Mouse (Mus musculus) right cerebral cortex, postnatal 25 days (tissue): ENCODE data around the gene Arhgap22.

ENCODE experiments used
- DNase-seq: peaks from one replicate; pipeline ENCODE4 v3.0.0; 2022

Gene Arhgap22

DNA sequence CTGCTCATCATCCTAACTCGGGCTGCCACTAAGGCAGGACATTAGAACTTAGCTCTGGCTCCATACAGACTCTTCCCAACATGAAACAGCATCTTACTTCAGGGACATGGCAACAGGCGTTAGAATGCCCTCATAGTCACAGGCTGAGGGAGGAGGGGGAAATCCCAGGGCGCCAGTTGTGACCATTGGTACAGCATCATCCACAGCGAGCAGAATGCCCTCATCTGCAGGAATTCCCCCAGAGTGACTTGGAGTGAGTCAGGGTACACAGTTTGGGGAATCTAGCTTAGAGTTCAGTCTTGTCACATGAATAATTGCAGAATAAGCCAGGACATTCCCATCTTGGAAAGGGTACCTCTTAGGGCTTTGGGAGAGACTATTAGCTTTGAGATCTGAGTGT, 74.1 kb downstream of the Arhgap22 start:
- no peak for DNase-seq

DNA sequence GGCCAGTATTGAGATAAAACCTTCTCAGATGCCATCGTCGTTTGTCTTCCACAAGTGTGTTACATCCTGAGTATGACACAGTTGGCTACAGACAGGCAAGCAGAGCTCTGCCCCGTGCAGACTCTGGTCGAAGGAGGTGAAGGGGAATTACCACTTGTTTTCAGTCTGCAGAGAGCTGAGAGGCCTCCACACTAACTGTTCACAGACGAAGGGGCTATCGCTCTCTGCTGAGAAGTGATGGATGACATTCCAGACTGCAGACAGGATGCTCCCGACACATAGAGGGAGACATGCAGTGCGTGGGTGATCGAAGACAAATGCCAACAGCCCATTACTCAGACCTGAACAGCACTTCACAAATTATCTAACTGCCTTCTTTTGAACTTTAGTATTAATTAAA, 76.2 kb downstream of the Arhgap22 start:
- DNase-seq = no peak

DNA sequence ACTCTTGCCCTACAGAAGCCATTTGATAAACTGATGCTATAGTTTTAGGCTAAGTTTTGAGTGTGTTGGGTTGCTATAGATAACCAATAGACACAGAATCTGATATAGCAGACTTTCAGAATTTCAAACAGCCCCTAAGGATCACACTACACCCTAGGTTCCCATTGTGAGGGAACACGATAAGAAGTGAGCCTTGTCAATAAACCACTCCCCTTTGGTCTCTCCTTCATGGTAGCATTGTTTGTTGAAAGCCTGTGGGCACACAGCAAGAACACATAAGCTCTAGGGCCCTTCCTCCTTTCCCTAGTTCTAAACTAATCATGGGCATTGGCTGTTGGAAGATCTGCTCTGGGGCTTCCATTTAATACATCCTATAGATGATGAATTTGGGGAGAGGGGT, 80.7 kb downstream of the Arhgap22 start:
- DNase-seq = no peak

DNA sequence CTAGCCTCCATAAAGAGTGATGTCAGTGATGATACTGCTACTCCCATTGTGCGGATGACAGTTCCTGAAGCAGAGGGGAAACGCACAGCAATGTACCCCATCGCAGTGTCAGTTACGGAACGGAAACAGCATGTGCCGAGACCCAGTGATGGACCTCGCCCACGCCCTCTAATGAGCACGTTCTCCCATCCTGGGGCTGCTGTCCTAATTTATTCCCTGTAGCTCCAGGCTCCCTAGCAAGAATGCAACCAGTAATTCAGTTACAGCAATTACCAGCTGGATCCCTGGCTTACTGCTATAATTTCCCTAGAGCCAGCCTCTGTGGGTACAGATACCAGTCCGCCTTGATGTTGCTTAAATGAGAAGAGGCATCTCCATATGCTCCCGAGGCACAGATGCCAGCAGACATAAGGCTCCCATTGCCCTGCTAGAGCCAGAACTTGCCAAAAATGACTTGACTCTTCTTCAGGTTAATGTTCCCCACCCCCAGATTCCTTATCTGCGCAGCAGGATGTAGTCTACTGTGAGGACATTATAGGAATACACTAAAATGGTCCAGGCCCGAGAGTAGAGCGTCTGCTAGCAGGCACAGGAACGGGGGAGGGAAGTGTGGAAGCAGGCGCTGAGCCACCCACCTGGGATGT, 83.0 kb downstream of the Arhgap22 start:
- DNase-seq = peak; percentile 70

DNA sequence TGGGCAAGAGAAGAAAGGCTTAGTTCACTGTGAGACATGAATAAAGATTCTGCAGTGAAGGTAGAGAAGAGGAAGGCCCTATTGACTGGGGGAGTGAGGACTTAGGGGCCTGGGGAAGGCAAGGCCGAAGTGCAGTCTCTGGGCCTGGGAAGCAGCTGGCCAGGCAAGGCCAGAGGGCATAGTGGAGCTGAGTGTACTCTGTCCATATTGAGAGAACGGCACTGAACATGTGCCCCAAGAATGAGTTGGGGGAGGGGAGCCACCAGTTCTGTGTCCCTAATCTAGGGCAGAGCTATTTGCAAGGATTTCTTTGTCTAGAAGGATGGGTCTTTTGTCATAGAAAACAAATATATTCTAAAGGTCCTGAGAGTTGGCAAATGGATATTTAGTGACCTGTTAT, 86.8 kb downstream of the Arhgap22 start:
- DNase-seq = no peak

DNA sequence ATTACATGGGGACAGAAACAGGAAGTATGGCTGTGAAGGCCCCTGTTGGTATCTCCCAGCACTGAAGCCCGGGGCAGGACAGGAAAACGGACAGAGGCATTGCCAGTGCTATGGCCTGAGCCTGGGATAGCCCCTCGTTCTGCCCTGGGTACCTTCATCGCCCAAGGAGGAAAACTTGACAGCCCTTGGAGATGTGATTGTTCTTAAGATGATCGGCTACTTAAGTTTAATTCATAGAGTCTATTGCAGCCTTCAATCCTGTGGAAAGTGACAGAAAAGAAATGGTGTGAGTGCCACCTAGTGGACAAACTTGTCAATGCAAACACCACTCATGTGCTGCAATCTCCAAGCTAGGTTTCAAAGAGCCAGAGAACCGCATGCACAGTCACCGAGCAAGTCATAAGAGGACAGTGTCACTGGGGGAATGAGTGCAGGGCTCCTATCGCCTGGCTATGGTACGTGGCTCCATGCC, 89.6 kb downstream of the Arhgap22 start:
- peak; percentile 73 for DNase-seq

DNA sequence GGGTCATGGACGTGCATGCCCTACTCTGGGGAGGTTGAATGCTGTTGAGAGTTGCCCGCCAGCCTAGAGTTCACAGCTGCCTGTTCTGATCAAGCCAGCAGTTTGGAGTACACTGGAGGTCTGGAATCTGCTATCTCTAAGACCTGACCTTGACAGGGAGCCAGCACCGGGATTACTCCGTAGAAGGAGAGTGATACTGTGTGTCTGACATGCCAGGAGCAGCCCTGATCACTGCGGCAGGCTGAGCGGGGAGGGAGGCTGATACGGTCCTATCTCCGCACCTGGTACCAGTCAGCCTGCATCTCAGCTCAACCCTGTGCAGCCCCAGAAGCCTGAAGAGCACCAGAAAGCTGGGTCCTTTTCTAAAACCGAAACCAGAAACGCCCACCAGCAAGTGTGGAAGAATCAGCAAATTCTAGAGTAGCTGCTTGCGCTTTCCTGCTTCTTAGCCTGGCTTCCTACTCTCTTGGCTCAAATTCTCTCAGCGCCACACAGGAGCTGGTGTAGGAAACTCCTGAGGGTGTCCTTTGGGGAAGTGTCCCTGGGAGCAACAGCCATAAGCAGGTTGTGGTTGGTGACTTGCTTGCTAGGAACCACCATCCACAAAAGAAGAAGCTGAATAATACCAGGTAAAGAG, 91.9 kb downstream of the Arhgap22 start:
- peak; percentile 20 for DNase-seq

DNA sequence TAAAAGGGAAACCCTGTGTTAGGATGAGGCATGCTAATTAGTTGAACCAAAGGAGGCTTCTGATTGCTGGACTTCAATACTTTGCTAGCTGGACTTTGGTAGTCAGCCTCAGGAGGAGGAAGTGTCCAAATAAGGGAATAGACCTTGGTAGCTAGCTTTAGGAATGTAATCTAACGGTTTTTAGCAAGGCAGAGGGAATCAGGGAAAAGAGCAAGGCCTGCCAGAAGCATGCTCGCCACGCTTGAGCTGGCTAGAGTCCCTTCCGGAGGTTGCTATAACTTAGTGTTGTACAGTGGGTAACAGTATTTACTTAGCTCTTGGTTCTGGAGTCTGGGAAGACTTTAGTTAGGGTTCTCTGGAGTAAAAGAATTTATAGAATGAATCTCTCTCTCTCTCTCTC, 96.9 kb downstream of the Arhgap22 start:
- no peak for DNase-seq

DNA sequence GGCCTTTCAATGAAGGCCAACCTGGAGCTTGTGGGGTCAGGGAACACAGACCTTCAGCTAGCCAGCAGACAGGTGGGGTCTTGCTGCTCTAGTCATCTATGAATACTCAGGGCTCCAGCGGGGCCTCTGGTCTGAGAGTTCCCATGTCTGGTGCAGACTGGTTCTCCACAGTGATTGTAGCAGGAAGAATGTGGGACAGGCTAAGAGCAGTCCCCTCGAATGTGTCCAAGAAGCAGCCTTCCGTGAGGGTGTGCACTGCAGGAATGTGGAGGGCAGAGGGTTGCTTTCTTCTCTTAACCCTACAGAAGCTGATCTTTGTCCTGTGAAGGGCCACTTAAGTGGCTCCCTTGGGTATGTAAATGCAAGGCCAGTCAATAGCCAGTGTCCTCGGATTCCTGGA, 98.5 kb downstream of the Arhgap22 start:
- DNase-seq = no peak

DNA sequence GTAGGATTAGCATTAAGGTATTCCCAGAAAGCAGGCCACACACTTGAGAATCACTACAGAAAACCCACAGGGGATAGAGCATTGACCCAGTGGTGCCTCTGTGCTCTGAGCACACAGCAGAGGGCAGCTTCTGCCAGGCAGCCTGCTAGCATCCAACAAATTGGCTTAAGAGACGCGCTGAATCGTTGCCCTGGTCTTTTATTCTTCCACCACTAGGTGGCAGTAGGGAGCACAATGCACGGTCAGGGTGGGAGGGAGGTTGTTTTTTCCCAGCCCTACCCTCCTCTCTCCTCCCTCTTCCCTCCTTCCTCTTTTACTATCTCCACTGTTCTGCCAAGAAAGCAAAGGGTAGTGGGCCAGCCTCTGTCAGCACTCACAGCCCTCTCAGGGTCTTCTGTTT, 99.8 kb downstream of the Arhgap22 start:
- peak; percentile 64 for DNase-seq

DNA sequence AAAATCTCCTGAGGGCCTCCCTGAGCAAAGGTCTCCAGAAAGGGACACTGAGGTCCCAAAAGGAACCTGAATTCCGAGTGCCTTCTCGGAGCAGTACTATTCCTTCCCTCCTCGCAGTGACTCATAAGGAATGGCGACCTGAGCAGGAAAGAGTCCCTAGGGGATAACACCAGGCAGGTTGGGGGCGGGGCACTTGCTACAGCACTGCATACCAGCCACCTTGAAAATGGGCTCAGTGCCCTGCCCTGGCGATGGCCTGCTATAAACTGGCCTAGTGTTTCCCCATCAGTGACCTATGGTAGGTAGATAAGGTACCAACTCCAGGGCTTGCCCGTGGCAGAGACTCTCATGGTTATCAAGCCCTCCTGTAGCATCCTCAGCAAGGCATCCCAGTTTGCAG, 100.3 kb downstream of the Arhgap22 start:
- DNase-seq = no peak

DNA sequence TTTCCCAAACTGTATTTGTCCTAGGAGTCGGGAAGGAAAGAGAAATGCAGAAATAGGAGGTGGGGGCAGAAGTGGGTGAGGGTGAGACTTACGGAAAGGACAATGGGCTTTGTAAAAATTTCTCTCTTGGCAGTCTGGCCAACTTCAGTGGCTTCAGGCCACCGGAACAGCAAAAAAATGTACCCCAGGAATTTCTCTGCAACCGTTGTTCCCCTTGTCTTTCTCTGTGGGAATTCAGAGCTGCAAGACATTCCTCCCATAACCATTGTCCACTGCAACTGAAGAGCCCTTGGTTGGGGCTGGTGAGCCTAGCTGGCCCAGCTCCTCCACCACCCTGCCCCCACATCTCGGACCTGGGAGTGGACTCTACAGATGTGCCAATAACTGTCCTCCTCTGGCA, 101.3 kb downstream of the Arhgap22 start:
- DNase-seq = no peak

DNA sequence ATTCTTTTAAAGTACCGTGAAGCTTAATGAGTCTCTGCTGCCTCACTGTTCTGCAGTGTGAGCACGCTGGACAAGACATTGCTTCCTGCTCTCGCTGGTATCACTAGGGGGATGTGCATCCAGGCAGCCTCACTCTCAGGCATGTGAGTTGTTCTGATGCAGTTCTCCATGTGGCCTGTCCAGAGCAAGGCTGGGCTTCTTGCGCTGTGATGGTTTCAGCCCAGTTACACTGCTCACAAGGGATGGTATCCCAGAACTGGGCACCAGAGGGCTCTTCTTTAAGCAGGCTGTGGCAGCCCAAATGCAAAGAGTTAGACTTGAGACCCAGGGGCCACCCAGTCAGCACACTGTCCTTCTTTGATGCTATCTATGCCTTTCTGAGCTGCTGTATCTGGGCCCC, 101.9 kb downstream of the Arhgap22 start:
- no peak for DNase-seq

DNA sequence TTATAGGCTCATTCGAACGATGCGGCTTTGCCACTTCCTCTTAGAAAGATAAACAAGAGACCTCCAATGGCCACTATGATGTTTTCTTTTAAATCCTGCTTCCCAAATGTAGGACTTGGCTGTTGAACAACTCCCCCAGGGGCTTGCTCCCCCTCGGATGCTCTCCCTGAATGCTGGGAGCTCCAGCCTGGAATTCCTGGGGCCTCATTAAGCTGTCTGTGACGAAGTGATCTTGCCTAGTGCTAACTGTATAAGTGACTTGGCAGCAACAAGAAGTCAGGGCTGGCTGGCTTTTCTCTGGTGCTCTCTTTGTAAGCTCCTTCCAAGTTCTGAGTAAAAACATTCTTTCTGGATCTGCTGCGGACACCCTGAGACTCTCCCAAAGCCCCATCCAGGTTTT, 104.1 kb downstream of the Arhgap22 start:
- no peak for DNase-seq

DNA sequence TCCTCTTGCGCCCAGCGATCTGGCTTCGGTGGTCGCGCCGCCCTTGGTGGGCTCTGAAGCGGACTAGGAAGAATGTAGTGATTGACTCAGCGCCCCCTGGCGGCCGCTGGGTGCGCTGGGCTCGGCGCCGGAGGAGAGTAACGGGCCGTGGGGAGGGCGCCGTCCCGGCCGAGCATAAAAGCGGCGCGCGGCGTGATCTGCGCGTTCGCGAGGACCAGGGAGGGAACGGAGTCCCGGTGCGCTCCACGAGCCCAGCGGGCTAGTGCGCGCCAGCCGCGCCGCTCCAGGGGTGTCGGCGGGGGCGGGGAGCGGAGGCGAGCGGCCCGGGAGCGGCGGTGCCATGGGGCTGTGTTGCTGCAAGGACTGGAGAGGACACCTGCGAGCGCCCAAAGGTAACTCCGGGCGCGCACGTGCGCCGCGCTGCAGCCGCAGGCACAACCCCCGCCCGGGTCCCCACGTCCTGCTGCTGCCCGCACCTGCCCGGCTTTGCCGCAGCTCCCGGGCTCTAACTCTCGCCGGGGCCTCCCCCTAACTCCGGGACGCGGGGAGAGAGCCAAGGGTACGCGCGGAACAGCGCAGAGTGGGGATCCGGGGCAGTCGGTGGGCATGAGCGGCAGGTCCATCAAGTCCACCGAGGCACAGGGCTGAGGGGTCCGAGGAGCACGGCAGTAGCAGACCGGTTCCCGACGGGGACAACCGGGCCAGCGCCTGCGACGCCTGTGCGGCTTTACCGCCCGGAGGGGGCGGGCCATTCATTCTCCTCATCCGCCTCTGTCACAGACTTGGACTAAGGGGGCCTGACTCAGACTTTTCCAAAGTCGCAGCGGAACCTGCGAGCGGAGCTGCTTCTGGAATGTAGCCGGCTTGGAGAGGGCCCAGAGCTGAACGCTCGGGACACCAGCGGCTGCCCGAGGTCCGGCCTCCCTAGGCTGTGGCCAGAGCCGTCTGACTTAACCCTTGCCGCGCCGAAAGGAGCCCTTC, 106.0 kb downstream of the Arhgap22 start:
- peak; percentile 52 for DNase-seq

DNA sequence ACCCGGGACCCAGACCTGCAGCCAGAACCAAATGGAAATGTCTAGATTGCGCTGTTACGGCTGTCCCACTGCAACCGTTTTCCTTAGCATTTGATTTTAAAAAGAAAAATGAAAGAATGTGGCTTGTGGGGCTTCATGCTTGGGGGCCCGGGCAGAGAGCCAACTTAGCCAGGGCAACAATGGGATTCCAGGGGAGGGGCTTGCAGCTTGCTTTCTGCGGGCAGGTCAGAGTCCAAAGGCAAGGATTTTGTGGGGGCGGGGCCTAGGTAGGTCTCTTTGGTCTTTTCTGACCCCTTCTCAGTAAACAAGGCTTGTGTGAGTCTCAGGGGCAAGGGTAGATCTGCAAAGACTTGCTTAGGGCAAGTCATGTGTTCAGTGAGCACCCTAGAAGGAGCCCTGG, 107.0 kb downstream of the Arhgap22 start:
- no peak for DNase-seq

DNA sequence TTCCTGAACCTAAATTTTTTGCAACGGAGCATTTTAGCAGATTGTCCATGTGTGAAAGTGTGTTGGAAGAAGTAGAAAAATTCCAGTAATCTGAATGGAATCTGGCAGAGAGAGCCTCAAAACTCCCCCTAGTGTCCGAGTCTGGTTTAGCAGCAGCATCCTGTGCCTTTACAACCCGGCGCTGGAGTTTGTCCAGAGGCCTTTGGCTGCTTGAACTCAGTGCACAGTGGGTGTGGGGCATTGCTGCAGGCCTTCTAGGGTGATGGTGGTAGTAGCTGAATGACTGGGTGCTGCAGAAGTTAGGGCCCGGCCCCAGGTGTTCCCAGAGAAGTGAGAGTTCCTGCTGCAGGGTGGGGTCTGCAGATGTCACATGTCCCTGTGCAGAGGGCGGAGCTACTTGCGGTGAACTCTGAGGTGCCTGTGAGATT, 108.8 kb downstream of the Arhgap22 start:
- peak; percentile 53 for DNase-seq

DNA sequence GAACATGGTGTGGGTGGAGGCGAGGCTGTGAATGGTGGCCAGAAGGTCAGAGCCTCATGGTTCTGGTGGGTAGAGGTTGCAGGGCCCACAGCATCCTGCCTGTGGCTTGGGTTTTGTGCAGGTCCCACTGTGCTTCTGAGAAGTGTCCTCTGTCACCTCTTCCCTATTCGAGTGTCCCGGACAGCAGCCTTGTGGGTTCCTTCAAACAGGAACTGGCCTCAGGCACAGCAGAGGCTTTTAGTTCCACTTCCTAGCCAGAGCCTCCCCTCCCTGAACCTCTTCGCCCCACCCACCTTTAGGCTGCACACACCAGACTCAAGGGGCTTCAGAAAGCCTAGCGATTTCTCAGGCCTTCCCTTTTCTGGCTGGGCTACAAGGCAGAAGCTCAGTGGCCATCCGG, 110.7 kb downstream of the Arhgap22 start:
- no peak for DNase-seq

DNA sequence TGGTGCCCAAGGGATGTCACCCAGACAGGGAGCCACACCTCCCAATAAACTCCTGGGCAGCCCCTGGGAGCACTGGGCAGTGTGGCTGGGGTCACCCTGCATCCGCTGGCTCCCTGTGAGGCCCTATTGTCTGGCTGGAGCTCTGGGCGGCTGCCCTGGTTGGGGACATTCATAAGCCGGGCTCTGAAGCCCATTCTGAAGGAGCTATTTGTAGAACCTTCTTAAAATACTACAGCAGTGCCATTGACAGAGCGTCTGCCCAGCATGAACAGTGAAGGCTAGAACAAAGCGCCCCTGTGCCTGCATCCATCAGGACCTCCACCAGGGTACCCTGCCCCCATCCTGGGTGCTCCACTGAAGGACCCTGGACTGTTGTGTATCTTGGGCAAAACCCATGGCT, 114.5 kb downstream of the Arhgap22 start:
- peak; percentile 22 for DNase-seq

DNA sequence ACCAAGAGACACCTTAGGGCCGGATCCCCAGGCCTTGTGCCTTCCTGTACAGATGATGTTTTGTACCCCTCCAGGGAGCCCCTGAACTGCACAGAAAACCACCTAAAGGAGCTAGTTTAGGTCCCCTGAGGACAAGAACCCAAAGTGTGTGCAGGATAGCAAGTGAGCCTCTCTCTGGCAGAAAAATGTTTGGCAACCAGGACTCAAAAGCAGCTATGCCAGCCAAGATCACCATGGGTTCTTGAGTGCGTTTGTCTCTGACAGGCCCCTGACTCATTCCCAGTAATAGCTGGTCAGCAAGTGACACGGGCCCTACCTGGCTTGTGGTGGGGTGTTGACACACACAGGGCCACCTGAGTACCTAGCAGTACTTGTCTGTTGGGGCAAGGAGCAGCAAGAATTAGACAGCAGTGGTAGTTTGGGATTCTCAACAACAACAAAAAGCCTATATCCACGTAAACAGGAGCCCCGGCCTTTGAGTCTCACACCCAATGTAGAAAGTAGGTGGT, 115.5 kb downstream of the Arhgap22 start:
- no peak for DNase-seq

DNA sequence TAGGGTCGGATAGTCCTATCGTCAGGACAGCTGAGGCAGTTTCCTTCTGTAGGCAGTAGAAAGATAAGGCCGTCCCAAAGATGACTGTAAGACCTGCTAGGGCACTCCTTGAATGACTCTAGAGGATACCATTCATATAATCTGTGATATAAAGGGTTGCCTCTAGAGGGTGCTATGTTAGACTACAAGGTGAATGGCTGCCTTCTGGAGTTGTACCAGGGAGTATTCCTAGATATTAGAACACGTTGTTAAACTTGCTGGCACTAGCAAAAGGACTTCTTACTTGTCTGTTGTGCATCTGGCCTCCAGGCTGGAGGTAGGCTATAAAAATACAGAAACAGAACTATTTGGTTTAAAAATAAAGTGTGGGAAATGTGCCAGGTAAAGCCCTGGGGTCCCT, 117.2 kb downstream of the Arhgap22 start:
- no peak for DNase-seq

DNA sequence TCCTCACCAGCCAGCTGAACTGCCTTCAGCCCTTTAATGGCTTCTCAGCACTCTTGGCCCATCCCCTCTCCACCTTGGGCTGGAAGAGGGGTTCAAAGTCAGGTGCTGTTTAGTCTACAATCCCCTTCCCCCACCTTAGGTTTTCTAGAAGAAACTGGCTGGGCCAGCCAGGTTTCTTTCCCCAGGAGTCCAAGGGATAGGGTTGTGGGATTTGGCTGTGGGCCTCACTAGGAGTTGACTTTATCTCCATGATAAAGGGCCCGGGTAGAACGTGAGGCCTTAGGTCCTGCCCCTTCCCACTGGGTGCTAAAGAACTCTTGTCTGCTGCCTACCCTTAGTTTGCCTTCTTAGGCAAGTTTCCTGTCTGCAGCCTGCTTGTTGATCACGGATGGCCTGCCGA, 117.8 kb downstream of the Arhgap22 start:
- DNase-seq = no peak

DNA sequence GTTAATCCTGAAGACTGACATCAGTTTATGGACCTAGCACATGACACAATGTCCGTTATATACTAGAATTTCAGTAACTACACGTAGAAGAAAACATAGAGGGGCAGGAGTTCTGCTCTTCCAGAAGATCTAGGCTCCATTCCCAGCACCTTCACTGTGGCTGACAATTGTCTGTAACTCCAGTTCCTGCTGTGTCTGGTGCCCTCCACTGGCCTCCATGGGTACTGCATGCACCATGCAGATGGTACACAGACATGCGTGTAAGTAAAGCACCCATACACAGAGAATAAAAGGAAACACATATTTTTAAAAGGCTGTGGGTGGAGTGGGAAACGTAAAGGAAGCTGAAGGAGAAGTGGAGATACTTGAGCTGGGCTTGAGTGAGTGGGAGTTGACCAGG, 120.0 kb downstream of the Arhgap22 start:
- no peak for DNase-seq

DNA sequence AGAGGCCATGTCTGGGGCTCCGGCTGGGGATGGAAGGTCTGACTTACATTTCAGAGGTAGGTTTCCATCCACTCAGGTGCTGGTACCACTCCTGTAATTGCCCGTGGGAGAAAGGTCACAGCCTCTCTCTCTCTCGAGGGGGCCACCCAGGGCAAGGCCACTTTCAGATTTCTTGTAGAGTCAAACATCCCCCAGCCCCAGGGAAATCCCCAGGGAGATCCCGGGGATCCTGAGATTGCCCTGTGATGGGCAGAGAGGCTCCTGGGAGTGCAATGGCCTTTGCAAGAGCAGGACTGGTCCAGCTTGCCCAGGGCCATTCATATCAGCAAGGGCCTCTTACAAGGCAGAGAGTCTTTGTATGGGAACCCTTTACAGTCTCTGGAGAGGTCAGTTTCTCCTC, 120.6 kb downstream of the Arhgap22 start:
- DNase-seq = no peak
